Mouse (Mus musculus) spleen, adult 12 weeks (tissue): ENCODE measurements around the gene Plbd2.

Experiments used
- DNase-seq: peaks from one replicate; pipeline ENCODE4 v3.0.0; 2022; ENCODE audit warnings: low spot score

The Plbd2 gene

GRCm38 (mm10) chr5:120436885-120437495 is 66.4 kb downstream of the Plbd2 start:
- DNase-seq, result no peak

DNA sequence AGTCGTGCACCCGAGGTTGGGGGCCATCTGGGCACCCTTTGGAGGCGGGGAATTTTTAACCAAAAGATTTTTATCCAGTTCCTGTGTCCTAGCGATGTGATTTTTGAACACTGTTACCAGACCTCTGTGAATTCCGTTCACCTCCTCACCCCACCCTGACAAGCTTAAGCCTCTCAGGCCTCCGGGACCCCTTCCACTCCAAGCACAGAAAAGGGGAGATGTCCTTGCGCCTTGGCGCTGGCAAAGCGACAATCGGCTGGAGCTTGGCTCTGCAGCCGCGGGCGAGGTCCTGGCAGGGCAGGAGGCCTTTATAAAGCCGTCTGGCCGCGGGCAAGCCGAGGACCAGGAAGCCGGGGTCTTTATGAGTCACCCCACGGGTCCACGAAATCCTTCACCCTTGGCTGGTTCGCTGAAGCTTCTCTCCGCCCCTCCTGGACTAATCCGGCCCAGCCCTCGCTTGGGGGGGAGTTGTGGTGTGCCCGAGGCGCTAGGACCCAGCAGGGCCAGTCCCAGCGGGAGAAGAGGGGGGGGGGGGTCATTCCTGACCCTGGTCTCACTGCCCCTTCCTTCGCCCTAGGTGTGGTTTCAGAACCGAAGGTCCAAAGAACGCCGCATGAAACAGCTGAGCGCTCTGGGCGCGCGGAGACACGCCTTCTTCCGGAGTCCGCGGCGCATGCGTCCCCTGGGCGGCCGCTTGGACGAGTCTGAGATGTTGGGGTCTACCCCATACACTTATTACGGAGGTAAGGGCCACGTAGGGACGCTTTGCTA is 67.5 kb downstream of the Plbd2 start:
- no peak for DNase-seq

DNA sequence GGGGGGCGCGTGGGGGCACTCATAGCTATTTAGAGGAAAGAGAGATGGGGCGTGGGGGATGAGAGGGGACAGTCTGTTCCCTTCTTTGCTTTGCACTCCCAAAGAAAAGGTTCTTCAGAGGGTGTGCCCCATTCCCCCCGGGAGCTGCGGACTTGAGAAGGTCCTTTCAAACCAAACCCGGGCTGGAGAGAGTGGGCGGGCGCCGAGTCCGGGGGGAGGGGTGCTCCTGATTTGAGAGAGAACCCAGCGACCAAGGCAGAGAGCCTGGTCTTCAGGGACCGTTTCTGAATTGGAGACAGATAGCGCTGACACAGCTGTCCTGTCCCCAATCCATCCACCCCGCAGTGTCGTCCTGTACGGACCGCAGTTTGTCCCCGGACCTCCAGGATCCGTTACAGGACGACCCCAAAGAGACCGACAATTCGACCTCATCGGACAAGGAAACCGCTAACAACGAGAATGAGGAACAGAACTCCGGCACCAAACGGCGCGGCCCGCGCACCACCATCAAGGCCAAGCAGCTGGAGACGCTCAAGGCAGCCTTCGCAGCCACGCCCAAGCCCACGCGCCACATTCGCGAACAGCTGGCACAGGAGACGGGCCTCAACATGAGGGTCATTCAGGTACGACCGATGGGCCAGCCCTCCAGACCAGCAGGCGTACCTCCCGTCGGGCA is 68.3 kb downstream of the Plbd2 start:
- DNase-seq, result no peak

DNA sequence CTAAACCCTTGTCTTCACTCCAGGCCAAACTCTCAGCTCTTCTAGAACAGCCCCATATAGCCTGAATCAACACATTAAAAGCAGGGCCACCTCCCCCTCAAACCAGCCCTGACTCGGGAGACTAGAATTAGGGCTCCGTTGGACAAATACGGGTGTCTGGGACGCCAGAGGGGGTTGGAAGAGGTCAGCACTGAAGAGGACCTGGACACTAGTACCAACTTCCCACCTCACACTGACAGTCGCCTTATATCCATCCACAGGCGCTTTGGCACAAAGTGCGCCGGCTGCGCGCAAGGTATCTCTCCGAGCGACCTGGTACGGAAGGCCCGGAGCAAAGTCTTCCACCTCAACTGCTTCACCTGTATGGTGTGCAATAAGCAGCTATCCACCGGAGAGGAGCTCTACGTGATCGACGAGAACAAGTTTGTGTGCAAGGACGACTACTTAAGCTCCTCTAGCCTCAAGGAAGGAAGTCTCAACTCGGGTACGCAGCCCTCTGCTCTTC is 69.1 kb downstream of the Plbd2 start:
- no peak for DNase-seq
